Mouse (Mus musculus) olfactory bulb, adult 2 months (tissue): ENCODE measurements around the gene Pappa2.

ENCODE experiments used
- CTCF ChIP-seq: fragments of 200-500 bp; IDR thresholded peaks from 2 replicates; pipeline ENCODE4 v1.5.1; 2012; ENCODE audit warnings: low read depth, mild to moderate bottlenecking, low read length, moderate library complexity; ENCODE audit not compliant: insufficient read depth
- POLR2A ChIP-seq: fragments of 200-500 bp; IDR thresholded peaks from 2 replicates; pipeline ENCODE4 v1.6.1; 2012; ENCODE audit warnings: mild to moderate bottlenecking, low read depth, low read length, moderate library complexity; ENCODE audit not compliant: insufficient read depth

- no peak for TF ChIP-seq POLR2A
- TF ChIP-seq CTCF, result no peak
These were observed 292.6 kb downstream of the Pappa2 start for GRCm38 (mm10) chr1:158687726-158688125.
